Mouse (Mus musculus) kidney, embryonic 15.5 days (tissue): ENCODE measurements around the gene Rrp15. TPM values are rescaled to one million over a fixed set of nuclear protein-coding genes. Genes with fewer than 3 reads are reported as not detected.

Experiments used
- ATAC-seq: fragments of 200-750 bp; cut with Nextera tagmentation; replicated peaks from 2 replicates; pipeline ENCODE4 v1.8.0; 2017; ENCODE audit warnings: moderate TSS enrichment; ENCODE audit not compliant: low FRiP score
- H3K27ac ChIP-seq: fragments of 300-500 bp; sonication (generic); 2 replicates; pipeline ENCODE4 v1.5.1; 2015; ENCODE audit warnings: mild to moderate bottlenecking, inconsistent platforms
- H3K27me3 ChIP-seq: fragments of 300-500 bp; sonication (generic); 2 replicates; pipeline ENCODE4 v1.6.1; 2015; ENCODE audit warnings: inconsistent platforms
- H3K36me3 ChIP-seq: fragments of 300-500 bp; sonication (generic); 2 replicates; pipeline ENCODE4 v1.6.1; 2015; ENCODE audit warnings: inconsistent platforms
- H3K4me1 ChIP-seq: fragments of 300-500 bp; sonication (generic); 2 replicates; pipeline ENCODE4 v1.6.1; 2015; ENCODE audit warnings: inconsistent platforms
- H3K4me2 ChIP-seq: fragments of 300-500 bp; sonication (generic); 2 replicates; pipeline ENCODE4 v1.6.1; 2015; ENCODE audit warnings: moderate library complexity, mild to moderate bottlenecking, inconsistent platforms
- H3K4me3 ChIP-seq: fragments of 300-500 bp; sonication (generic); replicated peaks from 2 replicates; pipeline ENCODE4 v1.5.1; 2015; ENCODE audit warnings: mild to moderate bottlenecking, inconsistent platforms
- H3K9ac ChIP-seq: fragments of 300-500 bp; sonication (generic); 2 replicates; pipeline ENCODE4 v1.6.1; 2015; ENCODE audit warnings: mild to moderate bottlenecking, inconsistent platforms
- H3K9me3 ChIP-seq: fragments of 300-500 bp; sonication (generic); replicated peaks from 2 replicates; pipeline ENCODE4 v1.6.1; 2016; ENCODE audit warnings: inconsistent platforms
- WGBS: fragments of 180-500 bp; shearing (Covaris S2); methylation state at CpG from one replicate; pipeline ENCODE4 v1.1.7; 2015; ENCODE audit warnings: mixed read lengths; 5-methylcytosine and 5-hydroxymethylcytosine counted together
- polyA plus RNA-seq: library from polyadenylated mRNA; unstranded; fragments of >200 nt; fragmentation: Nextera tagmentation; extraction: Ambion mirVana; gene quantifications from 2 replicates; pipeline ENCODE4 v1.2.1, GENCODE M21; 2015

Gene Rrp15
- polyA plus RNA-seq, 1 experiment from 2014 or later: 75.5 TPM

- no peak overlapping the region for H3K27ac ChIP-seq
- no peak overlapping the region for H3K4me3 ChIP-seq
- peaks cover 6% of the 10 kb centered on the region; the same call in 1 of the 2 replicates for H3K4me1 ChIP-seq
- H3K9ac ChIP-seq: no peak overlapping the region
- 92% methylated on average over 4 of the region's 4 CpGs for WGBS
- H3K27me3 ChIP-seq: no peaks in the 10 kb centered on the region
- no peaks in the 10 kb centered on the region for H3K9me3 ChIP-seq
- no peak for ATAC-seq
- H3K4me2 ChIP-seq: no peak overlapping the region
- H3K36me3 ChIP-seq: no peaks in the 10 kb centered on the region
These were observed 56.8 kb downstream of the Rrp15 start for GRCm38 (mm10) chr1:186692370-186692769.

- Histone ChIP-seq H3K9me3 (no peaks in the 10 kb centered on the region), H3K4me1 (peaks cover 8% of the 10 kb centered on the region; the same call in 1 of the 2 replicates), H3K27me3 (no peaks in the 10 kb centered on the region), H3K27ac (no peak overlapping the region), H3K4me3 (no peak overlapping the region), H3K9ac (no peak overlapping the region), H3K36me3 (no peaks in the 10 kb centered on the region), H3K4me2 (no peak overlapping the region)
- no peak for ATAC-seq
- 86% methylated on average over 9 of the region's 9 CpGs for WGBS
These were observed 57.5 kb downstream of the Rrp15 start for GRCm38 (mm10) chr1:186691708-186692107.

- H3K4me2 ChIP-seq: no peak overlapping the region
- H3K27me3 ChIP-seq: no peaks in the 10 kb centered on the region
- ATAC-seq: no peak
- no peak overlapping the region for H3K9ac ChIP-seq
- peaks cover 11% of the 10 kb centered on the region; the same call in 1 of the 2 replicates for H3K4me1 ChIP-seq
- H3K36me3 ChIP-seq: no peaks in the 10 kb centered on the region
- 71% methylated on average over 3 of the region's 3 CpGs for WGBS
- no peak overlapping the region for H3K27ac ChIP-seq
- no peaks in the 10 kb centered on the region for H3K9me3 ChIP-seq
- no peak overlapping the region for H3K4me3 ChIP-seq
These were observed 65.1 kb downstream of the Rrp15 start for GRCm38 (mm10) chr1:186684041-186684440.

GRCm38 (mm10) chr1:186682606-186683005 lies 66.6 kb downstream of the Rrp15 start:
- Histone ChIP-seq H3K36me3 (no peaks in the 10 kb centered on the region), H3K4me1 (peaks cover 11% of the 10 kb centered on the region; the same call in 1 of the 2 replicates), H3K27ac (no peak overlapping the region), H3K4me3 (no peak overlapping the region), H3K4me2 (no peak overlapping the region), H3K9me3 (no peaks in the 10 kb centered on the region), H3K27me3 (no peaks in the 10 kb centered on the region), H3K9ac (no peak overlapping the region)
- ATAC-seq: no peak
- 46% methylated on average over 7 of the region's 7 CpGs for WGBS

- no peak overlapping the region for H3K4me2 ChIP-seq
- no peak for ATAC-seq
- H3K4me1 ChIP-seq: 0 out of 2 replicates have a peak, but pooled peaks cover under 1% of the 10 kb centered on the region
- H3K27me3 ChIP-seq: no peaks in the 10 kb centered on the region
- H3K9me3 ChIP-seq: no peaks in the 10 kb centered on the region
- no peak overlapping the region for H3K4me3 ChIP-seq
- 88% methylated on average over 12 of the region's 12 CpGs for WGBS
- no peaks in the 10 kb centered on the region for H3K36me3 ChIP-seq
- H3K9ac ChIP-seq: no peak overlapping the region
- no peak overlapping the region for H3K27ac ChIP-seq
These were observed 71.5 kb downstream of the Rrp15 start for GRCm38 (mm10) chr1:186677614-186678013.

- no peak overlapping the region for H3K4me3 ChIP-seq
- H3K9ac ChIP-seq: no peak overlapping the region
- 72% methylated on average over 5 of the region's 5 CpGs for WGBS
- no peak overlapping the region for H3K27ac ChIP-seq
- ATAC-seq: no peak
- no peaks in the 10 kb centered on the region for H3K27me3 ChIP-seq
- no peaks in the 10 kb centered on the region for H3K4me1 ChIP-seq
- H3K36me3 ChIP-seq: no peaks in the 10 kb centered on the region
- no peaks in the 10 kb centered on the region for H3K9me3 ChIP-seq
- no peak overlapping the region for H3K4me2 ChIP-seq
These were observed 73.0 kb downstream of the Rrp15 start for GRCm38 (mm10) chr1:186676199-186676598.

GRCm38 (mm10) chr1:186675263-186675662 lies 73.9 kb downstream of the Rrp15 start:
- Histone ChIP-seq H3K27ac (no peak overlapping the region), H3K9ac (no peak overlapping the region), H3K4me1 (no peaks in the 10 kb centered on the region), H3K4me2 (no peak overlapping the region), H3K27me3 (no peaks in the 10 kb centered on the region), H3K4me3 (no peak overlapping the region), H3K36me3 (no peaks in the 10 kb centered on the region), H3K9me3 (no peaks in the 10 kb centered on the region)
- 81% methylated on average over 6 of the region's 6 CpGs for WGBS
- no peak for ATAC-seq

GRCm38 (mm10) chr1:186674621-186675020 lies 74.5 kb downstream of the Rrp15 start:
- no peaks in the 10 kb centered on the region for H3K36me3 ChIP-seq
- no peaks in the 10 kb centered on the region for H3K4me1 ChIP-seq
- 77% methylated on average over 3 of the region's 3 CpGs for WGBS
- H3K4me2 ChIP-seq: no peak overlapping the region
- H3K27me3 ChIP-seq: no peaks in the 10 kb centered on the region
- H3K27ac ChIP-seq: no peak overlapping the region
- no peak overlapping the region for H3K4me3 ChIP-seq
- no peak overlapping the region for H3K9ac ChIP-seq
- no peak for ATAC-seq
- no peaks in the 10 kb centered on the region for H3K9me3 ChIP-seq

GRCm38 (mm10) chr1:186673166-186673565 lies 76.0 kb downstream of the Rrp15 start:
- WGBS: 83% methylated on average over 4 of the region's 4 CpGs
- Histone ChIP-seq H3K4me3 (no peak overlapping the region), H3K36me3 (no peaks in the 10 kb centered on the region), H3K4me2 (no peak overlapping the region), H3K4me1 (no peaks in the 10 kb centered on the region), H3K9ac (no peak overlapping the region), H3K27ac (no peak overlapping the region), H3K9me3 (no peaks in the 10 kb centered on the region), H3K27me3 (no peaks in the 10 kb centered on the region)
- no peak for ATAC-seq

Other genes with a start within 250 kb of the Rrp15 start
- gene Tgfb2, start 43.4 kb downstream of the Rrp15 start, polyA plus RNA-seq: 16.4 and 23.5 TPM in 2 replicates
- gene D1Pas1, start 218.1 kb upstream of the Rrp15 start, polyA plus RNA-seq: 0.05 and 0.10 TPM in 2 replicates